In the genomic region with DNA sequence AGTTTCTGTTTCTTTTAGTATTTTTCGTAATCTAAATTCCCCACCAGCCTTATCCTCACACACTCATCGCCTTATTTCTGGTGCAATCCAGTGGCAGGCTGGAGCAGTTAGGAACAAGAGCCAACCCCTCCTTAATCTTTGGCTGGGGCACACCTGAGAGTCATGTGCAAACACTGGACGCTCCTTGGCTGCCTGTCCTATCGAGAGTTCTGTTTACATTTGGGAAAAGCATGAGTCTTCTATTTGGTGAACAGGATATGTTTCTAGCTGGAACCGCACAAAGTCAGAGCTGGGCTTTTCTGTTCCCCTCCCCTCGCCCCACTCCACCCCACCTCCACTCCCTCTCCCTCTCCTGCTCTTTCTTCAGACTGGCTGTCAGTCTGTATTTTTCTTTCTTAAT, we compare ENCODE assay signal across 14 mouse cellular contexts. TPM values are rescaled to one million over a fixed set of nuclear protein-coding genes. Genes with fewer than 3 reads are reported as not detected.
DNase-seq lines count a peak whose midpoint lies in the region; ATAC-seq and TF ChIP-seq lines count a peak whose summit lies in the region.
"Had no signal": no experiment of that assay in that cellular context is flagged by ENCODE, and none has a peak within 500 bp of the region (broad histone marks: within the 10 kb centered on the region; RNA-seq: fewer than 3 reads in every experiment).

No protein-coding gene starts in this region.

- peak in 1 of 2 experiments; percentile 66 for DNase-seq in heart, adult 2 months
- DNase-seq in heart, postnatal 4 days: no peak
- peak; percentile 61 for DNase-seq in heart, adult 8-10 months (ENCODE audit: low spot score)
- no peak for DNase-seq in intestine, embryonic 14.5 days (ENCODE audit: low spot score)
- DNase-seq in lung, postnatal 36 days: peak; percentile 86
- DNase-seq in thymus, adult 2 months: no peak
- DNase-seq: adrenal gland, postnatal 10 days; gastrocnemius, postnatal 25 days had no signal

- no peak for TF ChIP-seq POLR2A in heart, adult 2 months (IDR thresholded peaks at IDR 0.05; ENCODE audit: insufficient read depth, low read depth, low read length)
- no peak for TF ChIP-seq POLR2A in thymus, adult 2 months (IDR thresholded peaks at IDR 0.05; ENCODE audit: control insufficient read depth, extremely low read depth, insufficient read depth, low read length, poor library complexity)

- H3K36me3 ChIP-seq in heart, adult 2 months (ENCODE audit: control insufficient read depth, insufficient read depth, low read length): peaks cover 9% of the 10 kb centered on the region; the same call in 1 of the 2 replicates
- H3K36me3 ChIP-seq in intestine, embryonic 14.5 days (ENCODE audit: control insufficient read depth, insufficient read depth, low read length): no peaks in the 10 kb centered on the region
- no peaks in the 10 kb centered on the region for H3K36me3 ChIP-seq in thymus, adult 2 months (ENCODE audit: control insufficient read depth, insufficient read depth, low read length)
- H3K36me3 ChIP-seq in midbrain, embryonic 13.5 days: no peaks in the 10 kb centered on the region
- H3K36me3 ChIP-seq: limb, embryonic 12.5 days; midbrain, embryonic 12.5 days; neural tube, embryonic 15.5 days had no signal

- no peak overlapping the region for H3K4me3 ChIP-seq in heart, adult 2 months
- H3K4me3 ChIP-seq in intestine, embryonic 14.5 days (ENCODE audit: low read depth, low read length): no peak overlapping the region
- no peak overlapping the region for H3K4me3 ChIP-seq in thymus, adult 2 months (ENCODE audit: control insufficient read depth, insufficient read depth, low read length)
- H3K4me3 ChIP-seq in midbrain, embryonic 13.5 days (replicated peaks): no peak overlapping the region
- H3K4me3 ChIP-seq: limb, embryonic 12.5 days; midbrain, embryonic 12.5 days; neural tube, embryonic 15.5 days had no signal

- peak; percentile 88 for ATAC-seq in intestine, embryonic 14.5 days (replicated peaks; ENCODE audit: low FRiP score, low TSS enrichment, low read depth)
- no peak for ATAC-seq in monocyte, adult 5-6 weeks (replicated peaks; ENCODE audit: insufficient number of reproducible peaks, low FRiP score, low TSS enrichment, poor library complexity, severe bottlenecking)
- no peak for ATAC-seq in midbrain, embryonic 13.5 days
- ATAC-seq: inflammation-experienced regulatory T-cells, adult 6 months had no signal

- peaks cover 10% of the 10 kb centered on the region for H3K4me1 ChIP-seq in heart, adult 2 months (ENCODE audit: control insufficient read depth, insufficient read depth, low read length)
- peaks cover 8% of the 10 kb centered on the region for H3K4me1 ChIP-seq in intestine, embryonic 14.5 days (replicated peaks; ENCODE audit: control insufficient read depth, insufficient read depth, low read length)
- no peaks in the 10 kb centered on the region; the same call in 1 of the 2 replicates for H3K4me1 ChIP-seq in thymus, adult 2 months (replicated peaks; ENCODE audit: control insufficient read depth, insufficient read depth, low read length)
- no peaks in the 10 kb centered on the region for H3K4me1 ChIP-seq in midbrain, embryonic 13.5 days (replicated peaks)
- H3K4me1 ChIP-seq: limb, embryonic 12.5 days; midbrain, embryonic 12.5 days; neural tube, embryonic 15.5 days had no signal

- peaks cover 5% of the 10 kb centered on the region for H3K79me2 ChIP-seq in heart, adult 2 months (replicated peaks; ENCODE audit: control insufficient read depth, insufficient read depth, low read length)

- H3K9me3 ChIP-seq in intestine, embryonic 14.5 days (ENCODE audit: control insufficient read depth, low read length): no peaks in the 10 kb centered on the region
- H3K9me3 ChIP-seq in midbrain, embryonic 13.5 days: no peaks in the 10 kb centered on the region
- H3K9me3 ChIP-seq: limb, embryonic 12.5 days; midbrain, embryonic 12.5 days; neural tube, embryonic 15.5 days had no signal

- 28% methylated on average over 6 of the region's 6 CpGs for WGBS in heart, adult 2 months
- WGBS in intestine, embryonic 14.5 days: 31% methylated on average over 6 of the region's 6 CpGs
- WGBS in thymus, adult 2 months: 92% methylated on average over 6 of the region's 6 CpGs
- 82% methylated on average over 6 of the region's 6 CpGs for WGBS in midbrain, embryonic 13.5 days

- no peaks in the 10 kb centered on the region for H3K27me3 ChIP-seq in heart, adult 2 months (ENCODE audit: control insufficient read depth, insufficient read depth, low read length)
- no peaks in the 10 kb centered on the region for H3K27me3 ChIP-seq in intestine, embryonic 14.5 days (replicated peaks; ENCODE audit: control insufficient read depth, insufficient read depth, low read length)
- H3K27me3 ChIP-seq in thymus, adult 2 months (ENCODE audit: control insufficient read depth, insufficient read depth, low read length): no peaks in the 10 kb centered on the region
- no peaks in the 10 kb centered on the region for H3K27me3 ChIP-seq in midbrain, embryonic 13.5 days
- H3K27me3 ChIP-seq: limb, embryonic 12.5 days; midbrain, embryonic 12.5 days; neural tube, embryonic 15.5 days had no signal

- no peak overlapping the region for H3K9ac ChIP-seq in heart, adult 2 months (ENCODE audit: low read depth, low read length)
- H3K9ac ChIP-seq in intestine, embryonic 14.5 days (ENCODE audit: low read length): no peak overlapping the region
- H3K9ac ChIP-seq in midbrain, embryonic 13.5 days (replicated peaks): no peak overlapping the region
- H3K9ac ChIP-seq: limb, embryonic 12.5 days; midbrain, embryonic 12.5 days; neural tube, embryonic 15.5 days had no signal

- TF ChIP-seq EP300 in heart, adult 2 months (IDR thresholded peaks at IDR 0.05; ENCODE audit: insufficient read depth, low read depth, low read length): 0 out of 2 replicates have a peak, but pooled peaks have one; percentile 45

- peak overlapping the region; percentile 70 for H3K27ac ChIP-seq in heart, adult 2 months
- peak overlapping the region; percentile 45; the same call in 1 of the 2 replicates for H3K27ac ChIP-seq in intestine, embryonic 14.5 days (ENCODE audit: low read depth)
- no peak overlapping the region for H3K27ac ChIP-seq in thymus, adult 2 months (ENCODE audit: control insufficient read depth, insufficient read depth, low read length)
- no peak overlapping the region for H3K27ac ChIP-seq in midbrain, embryonic 13.5 days
- H3K27ac ChIP-seq: limb, embryonic 12.5 days; midbrain, embryonic 12.5 days; neural tube, embryonic 15.5 days had no signal

- TF ChIP-seq CTCF in heart, adult 2 months (IDR thresholded peaks at IDR 0.05): no peak
- TF ChIP-seq CTCF in thymus, adult 2 months (IDR thresholded peaks at IDR 0.05; ENCODE audit: borderline replicate concordance, control insufficient read depth, extremely low read depth, insufficient read depth, low read length, poor library complexity): no peak

- intact Hi-C loops in heart, adult 2 months (cut with DNase I): loop anchor here (2.0 kb wide), 1 partner anchor 22 kb away; the partner anchor contains the start of gene Map3k5

- peak overlapping the region; percentile 0; the same call in 1 of the 2 replicates for H3K4me2 ChIP-seq in intestine, embryonic 14.5 days (ENCODE audit: low read length)
- no peak overlapping the region for H3K4me2 ChIP-seq in midbrain, embryonic 13.5 days (replicated peaks)
- H3K4me2 ChIP-seq: limb, embryonic 12.5 days; midbrain, embryonic 12.5 days; neural tube, embryonic 15.5 days had no signal

RNA-seq across cellular contexts. Expression of gene Map3k5, which starts 22.5 kb away (rescaled TPM):
- total RNA-seq in heart, adult 2 months (2021): 10 to 100 TPM; 42.6 to 45.3 TPM
- polyA plus RNA-seq in heart, adult 2 months (2012; rRNA removed): 7.6 and 11.9 TPM in 2 replicates
- 10 to 100 TPM; 27.7 to 28.3 TPM for total RNA-seq in heart, postnatal 4 days (2021)
- 10 to 100 TPM; 39.6 to 45.7 (median 40.9) TPM for total RNA-seq in heart, adult 8-10 months (2022)
- 2.8 and 3.1 TPM in 2 replicates for polyA plus RNA-seq in intestine, embryonic 14.5 days (2014; fragmentation: Nextera tagmentation; extraction: Ambion mirVana)
- total RNA-seq in monocyte, adult 5-6 weeks (2017): 85.0 to 99.2 TPM (median 85.5 TPM) in 3 replicates
- polyA plus RNA-seq in thymus, adult 2 months (2012; rRNA removed): 2.9 and 3.5 TPM in 2 replicates
- 0.50 and 0.68 TPM in 2 replicates for polyA plus RNA-seq in midbrain, embryonic 13.5 days (2015; fragmentation: Nextera tagmentation; extraction: Ambion mirVana)

RNA-seq across cellular contexts. Expression of gene Pex7, which starts 49.3 kb away (rescaled TPM):
- total RNA-seq in heart, adult 2 months (2021): 10 to 100 TPM; 32.5 to 32.8 TPM
- 37.6 and 59.0 TPM in 2 replicates for polyA plus RNA-seq in heart, adult 2 months (2012; rRNA removed)
- total RNA-seq in heart, postnatal 4 days (2021): 10 to 100 TPM; 24.0 to 24.2 TPM
- total RNA-seq in heart, adult 8-10 months (2022): 10 to 100 TPM; 32.5 to 36.9 (median 34.6) TPM
- polyA plus RNA-seq in intestine, embryonic 14.5 days (2014; fragmentation: Nextera tagmentation; extraction: Ambion mirVana): 41.1 and 41.3 TPM in 2 replicates
- 19.8 to 34.3 TPM (median 20.9 TPM) in 3 replicates for total RNA-seq in monocyte, adult 5-6 weeks (2017)
- polyA plus RNA-seq in thymus, adult 2 months (2012; rRNA removed): 26.1 and 27.2 TPM in 2 replicates
- 24.8 and 26.4 TPM in 2 replicates for polyA plus RNA-seq in midbrain, embryonic 13.5 days (2015; fragmentation: Nextera tagmentation; extraction: Ambion mirVana)

Comparison
In these comparisons a context has a peak if more than half of its experiments do, and no peak if none do; other contexts are left out.
1. DNase-seq: peak in heart, adult 8-10 months (single experiment) and lung, postnatal 36 days (single experiment); none in heart, postnatal 4 days (single experiment), intestine, embryonic 14.5 days (single experiment) and thymus, adult 2 months (single experiment).
2. H3K27ac ChIP-seq: peak in heart, adult 2 months (single experiment) and intestine, embryonic 14.5 days (single experiment); none in thymus, adult 2 months (single experiment) and midbrain, embryonic 13.5 days (single experiment).